Mouse (Mus musculus) ES-E14 (cell line): ENCODE data around the gene Fzd7.

Experiments
- CHD2 ChIP-seq: IDR thresholded peaks from 2 replicates; pipeline ENCODE4 v1.6.1; 2014; ENCODE audit warnings: mild to moderate bottlenecking, low read depth, low read length, inconsistent platforms
- HCFC1 ChIP-seq: IDR thresholded peaks from 2 replicates; pipeline ENCODE4 v1.6.1; 2012; ENCODE audit warnings: low read length, inconsistent platforms, borderline replicate concordance; ENCODE audit not compliant: insufficient read depth
- MAFK ChIP-seq: IDR thresholded peaks from 2 replicates; pipeline ENCODE4 v1.6.1; 2014; ENCODE audit warnings: mild to moderate bottlenecking, low read depth, low read length, inconsistent platforms; ENCODE audit not compliant: insufficient read depth
- ZC3H11A ChIP-seq: IDR thresholded peaks from 2 replicates; pipeline ENCODE4 v1.6.1; 2012; ENCODE audit warnings: low read depth, mild to moderate bottlenecking, inconsistent platforms, low read length, borderline replicate concordance
- ZNF384 ChIP-seq: IDR thresholded peaks from 2 replicates; pipeline ENCODE4 v1.6.1; 2012; ENCODE audit warnings: low read depth, low read length, inconsistent platforms

GRCm38 (mm10) chr1:59475618-59476017 lies 6.6 kb upstream of the Fzd7 start:
- TF ChIP-seq ZC3H11A (no peak), CHD2 (no peak), ZNF384 (no peak), MAFK (no peak), HCFC1 (no peak)
